Mouse (Mus musculus): ENCODE data around the gene Gm10184.
"Not testable (repeated sequence)": the region's sequence is repeated elsewhere in the genome, so short reads cannot be mapped to it uniquely, and the experiment has no call there.

Gene Gm10184

DNA sequence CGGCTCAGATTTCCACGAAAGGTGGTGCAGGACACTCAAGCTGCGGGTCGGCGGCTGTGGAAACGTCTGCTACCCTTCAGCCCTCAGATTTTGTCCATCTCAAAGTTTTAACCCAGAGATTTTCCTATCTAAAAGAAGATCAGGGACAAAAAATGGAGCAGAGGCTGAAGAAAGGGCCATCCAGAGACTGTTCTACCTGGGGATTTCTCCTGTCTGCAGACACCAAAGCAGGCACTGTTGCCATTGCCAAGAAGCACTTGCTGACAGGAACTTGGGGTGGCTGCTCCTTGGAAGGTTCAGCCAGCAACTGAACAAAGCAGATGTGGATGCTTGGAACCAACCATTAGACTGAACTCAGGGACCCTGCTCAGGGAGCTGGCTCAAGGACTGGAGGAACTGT lies at the start of gene Gm10184:
Gene Gm10184, minus strand, starts transcription at position 101 of the 400 bp plus-strand sequence.
- DNase-seq (ENCODE audit: low spot score): no peak

DNA sequence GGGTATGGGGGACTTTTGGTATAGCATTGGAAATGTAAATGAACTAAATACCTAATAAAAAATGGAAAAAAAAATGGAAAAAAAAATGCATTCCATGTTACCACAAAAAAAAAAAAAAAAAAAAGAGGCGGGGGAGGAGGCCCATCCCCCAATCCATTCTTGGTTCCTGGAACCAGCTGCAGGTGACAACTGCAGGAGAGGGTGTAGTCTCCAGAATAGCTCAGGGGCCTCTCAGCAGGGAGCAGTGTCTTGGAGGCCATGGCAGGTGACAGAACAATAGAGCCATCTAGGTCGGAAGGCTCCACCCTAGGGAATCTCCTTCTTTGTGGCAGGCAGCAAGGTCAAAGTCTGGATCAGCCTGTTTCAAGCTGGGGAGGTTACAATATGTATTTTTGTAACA lies 23.7 kb upstream of the Gm10184 start:
- DNase-seq (ENCODE audit: low spot score): no peak

DNA sequence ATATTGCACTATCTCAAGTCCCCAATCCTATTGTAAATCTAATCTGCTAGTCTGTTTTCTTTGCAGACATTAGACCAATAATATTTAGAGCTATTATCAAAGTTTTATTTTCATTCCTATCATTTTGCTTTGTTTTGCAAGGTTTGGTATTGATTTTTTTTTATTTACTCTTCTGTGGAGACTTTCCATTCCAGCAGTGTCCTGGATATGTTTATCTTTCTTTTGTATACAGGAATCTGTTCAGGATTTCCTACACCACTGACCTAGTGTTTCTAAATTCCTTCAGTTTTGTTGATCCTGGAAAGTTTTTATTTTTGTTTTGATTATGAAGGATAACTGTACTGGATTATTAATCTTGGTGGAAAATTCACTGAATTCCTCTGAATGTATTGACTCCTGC lies 2.6 kb downstream of the Gm10184 start:
- no peak for DNase-seq (ENCODE audit: low spot score)

DNA sequence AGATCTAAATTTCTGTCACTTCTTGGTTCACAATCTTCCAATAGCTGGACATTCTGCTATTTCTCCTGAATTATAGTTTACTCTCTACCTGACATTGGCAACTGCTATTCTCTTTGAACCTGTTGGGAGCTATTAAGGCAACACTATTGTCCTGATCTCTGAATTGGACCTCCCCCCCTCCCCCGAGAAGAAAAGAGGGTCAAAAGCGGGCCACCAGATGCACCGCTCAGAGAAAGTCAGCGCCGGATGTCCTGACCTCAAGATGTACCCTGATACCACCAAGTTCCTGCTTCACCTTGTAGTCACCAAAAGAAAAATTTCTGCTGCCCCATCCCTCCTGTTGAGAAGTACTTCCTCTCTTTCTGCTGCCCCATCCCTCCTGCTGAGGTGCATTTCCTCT lies 5.5 kb downstream of the Gm10184 start:
- not testable (repeated sequence) for DNase-seq (ENCODE audit: low spot score)

DNA sequence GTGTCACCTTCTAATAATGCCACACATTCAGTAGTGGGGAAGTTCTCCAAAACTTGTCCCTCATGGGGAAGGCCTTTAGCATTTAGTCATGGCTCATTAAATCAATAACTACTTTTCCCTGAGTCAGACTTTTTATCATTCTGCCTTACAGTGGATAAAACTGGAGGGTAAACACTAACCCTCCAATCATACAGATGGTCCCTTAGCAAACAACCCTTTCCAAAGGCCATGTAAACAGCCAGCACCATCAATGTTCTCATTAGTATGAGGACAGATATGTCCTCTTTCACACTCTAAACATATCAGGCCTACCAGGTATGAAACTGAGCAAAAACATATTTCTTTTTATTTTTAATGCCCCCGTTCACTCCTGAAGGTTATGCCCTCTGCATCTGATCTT lies 7.5 kb downstream of the Gm10184 start:
- DNase-seq (ENCODE audit: low spot score): no peak

DNA sequence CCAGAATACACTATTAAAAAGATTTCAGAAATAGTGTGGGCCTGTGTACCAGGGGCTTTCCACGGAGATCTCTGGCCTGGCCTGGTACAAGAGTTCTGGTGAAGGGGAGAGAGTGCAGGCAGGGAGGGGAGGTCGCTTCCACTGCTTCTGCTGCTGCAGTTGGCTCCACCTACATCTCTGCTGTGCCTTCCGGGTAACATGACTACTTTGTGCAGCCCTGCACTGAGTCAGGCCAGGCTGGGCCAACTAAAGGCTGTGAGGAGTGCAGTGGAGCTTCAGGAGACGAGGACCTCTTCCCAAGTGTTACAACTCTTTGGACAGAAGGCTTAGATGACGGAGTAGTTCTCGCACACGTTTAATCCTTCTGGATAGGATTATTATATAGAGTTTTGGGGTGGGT lies 9.6 kb downstream of the Gm10184 start:
- no peak for DNase-seq (ENCODE audit: low spot score)

DNA sequence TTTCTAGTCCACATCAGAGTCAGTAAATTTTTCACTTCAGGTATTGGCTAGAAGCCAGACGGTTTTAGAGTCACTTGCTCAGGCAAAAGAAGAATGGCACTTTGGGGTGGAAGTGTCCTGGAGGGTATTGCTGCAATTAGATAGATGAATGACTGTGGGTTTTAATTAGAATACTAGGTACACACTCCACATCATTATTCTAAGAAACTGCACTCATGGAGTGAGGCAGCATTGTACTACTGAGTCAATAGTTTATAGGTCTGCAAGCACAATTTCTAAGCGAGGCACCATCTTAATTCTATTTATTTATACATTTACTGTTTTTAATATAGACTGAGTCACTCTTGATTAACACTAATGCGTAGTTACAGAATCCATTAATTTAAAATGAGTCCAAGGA lies 10.4 kb downstream of the Gm10184 start:
- DNase-seq (ENCODE audit: low spot score): no peak

DNA sequence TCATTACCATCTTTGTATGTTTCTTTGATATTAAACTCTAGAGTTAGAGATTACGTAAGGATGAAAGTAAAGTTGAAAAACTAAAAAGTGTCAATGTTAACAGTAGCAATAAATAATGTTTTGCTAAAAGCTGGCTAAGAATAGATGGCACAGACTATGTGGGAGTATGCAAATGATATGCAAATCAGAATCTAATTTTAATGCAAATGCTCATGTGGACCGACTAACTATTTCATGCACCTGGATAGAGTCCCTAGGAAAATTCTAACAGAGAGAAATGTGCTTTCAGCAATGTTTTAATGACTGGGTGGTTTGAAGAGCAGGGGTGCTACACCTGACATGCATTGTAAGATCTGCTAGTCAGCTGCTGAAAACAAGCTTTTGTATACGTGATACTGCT lies 45.3 kb downstream of the Gm10184 start:
- DNase-seq (ENCODE audit: low spot score): no peak
